Mouse (Mus musculus) heart, embryonic 16.5 days (tissue): ENCODE data around the gene Olfr1537. TPM values are rescaled to one million over a fixed set of nuclear protein-coding genes. Genes with fewer than 3 reads are reported as not detected.

Experiments used
- ATAC-seq: fragments of 200-750 bp; cut with Nextera tagmentation; replicated peaks from 2 replicates; pipeline ENCODE4 v1.8.0; 2017; ENCODE audit warnings: moderate number of reproducible peaks; ENCODE audit not compliant: insufficient read depth, low FRiP score; ENCODE audit errors: extremely low read depth
- H3K27ac ChIP-seq: fragments of 300-500 bp; sonication (generic); 2 replicates; pipeline ENCODE4 v1.5.1; 2014; ENCODE audit warnings: mild to moderate bottlenecking, low read length, control low read depth, moderate library complexity
- H3K27me3 ChIP-seq: fragments of 300-500 bp; sonication (generic); 2 replicates; pipeline ENCODE4 v1.6.1; 2014; ENCODE audit warnings: low read length, mixed read lengths; ENCODE audit not compliant: control insufficient read depth, insufficient read depth
- H3K36me3 ChIP-seq: fragments of 300-500 bp; sonication (generic); 2 replicates; pipeline ENCODE4 v1.6.1; 2014; ENCODE audit not compliant: control insufficient read depth, insufficient read depth
- H3K4me1 ChIP-seq: fragments of 300-500 bp; sonication (generic); 2 replicates; pipeline ENCODE4 v1.6.1; 2014; ENCODE audit warnings: low read length, mixed read lengths; ENCODE audit not compliant: control insufficient read depth, insufficient read depth
- H3K4me2 ChIP-seq: fragments of 300-500 bp; sonication (generic); 2 replicates; pipeline ENCODE4 v1.6.1; 2014; ENCODE audit warnings: low read depth, mild to moderate bottlenecking, control low read depth, low read length
- H3K4me3 ChIP-seq: fragments of 300-500 bp; sonication (generic); 2 replicates; pipeline ENCODE4 v1.5.1; 2014; ENCODE audit warnings: mild to moderate bottlenecking, control low read depth, low read length
- H3K9ac ChIP-seq: fragments of 300-500 bp; sonication (generic); 2 replicates; pipeline ENCODE4 v1.6.1; 2014; ENCODE audit warnings: low read length, control low read depth
- H3K9me3 ChIP-seq: fragments of 300-500 bp; sonication (generic); replicated peaks from 2 replicates; pipeline ENCODE4 v1.6.1; 2016; ENCODE audit warnings: low read length; ENCODE audit not compliant: control insufficient read depth
- WGBS: fragments of 180-500 bp; shearing (Covaris S2); extraction: QIAGEN DNeasy Blood & Tissue Kit; methylation state at CpG from one replicate; pipeline ENCODE4 v1.1.7; 2014; 5-methylcytosine and 5-hydroxymethylcytosine counted together
- polyA plus RNA-seq: library from polyadenylated mRNA; unstranded; fragments of >200 nt; fragmentation: Nextera tagmentation; extraction: Ambion mirVana; gene quantifications from 2 replicates; pipeline ENCODE4 v1.2.1, GENCODE M21; 2015

Olfr1537 gene
- not detected in 2 replicates for polyA plus RNA-seq

DNA sequence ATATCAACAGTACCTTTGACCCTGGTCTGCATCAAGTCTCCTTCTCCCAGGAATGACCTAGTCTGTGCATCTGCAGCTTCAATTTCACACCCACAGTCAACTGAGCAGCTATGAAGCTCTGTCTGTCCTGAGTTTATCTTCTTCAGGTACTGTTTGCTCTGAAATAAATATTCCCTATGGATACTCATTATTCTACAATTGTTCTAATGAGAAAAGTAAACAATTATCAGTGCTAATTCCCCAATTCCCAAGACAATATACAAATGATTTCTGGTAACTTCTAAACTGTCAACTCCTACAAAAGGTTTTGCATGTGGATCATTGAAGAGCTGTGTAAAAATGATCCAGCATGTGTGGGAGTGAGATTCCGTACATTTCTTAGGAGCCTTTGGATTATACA is at the start of gene Olfr1537:
Gene Olfr1537 (minus strand): TSS at position 101 of the 400 bp plus-strand sequence.
- Histone ChIP-seq H3K4me2 (no peak within 1 kb of the TSS), H3K27ac (no peak within 1 kb of the TSS), H3K4me3 (no peak within 1 kb of the TSS), H3K9me3 (no peaks in the 10 kb centered on the region), H3K9ac (no peak within 1 kb of the TSS), H3K4me1 (no peaks in the 10 kb centered on the region), H3K27me3 (no peaks in the 10 kb centered on the region), H3K36me3 (no peaks in the 10 kb centered on the region)
- ATAC-seq, result no peak
- 70% methylated on average over 1 of the region's 1 CpGs for WGBS

GRCm38 (mm10) chr9:39287136-39287535 is 37.3 kb upstream of the Olfr1537 start:
- WGBS, result 62% methylated on average over 2 of the region's 2 CpGs
- no peak for ATAC-seq

DNA sequence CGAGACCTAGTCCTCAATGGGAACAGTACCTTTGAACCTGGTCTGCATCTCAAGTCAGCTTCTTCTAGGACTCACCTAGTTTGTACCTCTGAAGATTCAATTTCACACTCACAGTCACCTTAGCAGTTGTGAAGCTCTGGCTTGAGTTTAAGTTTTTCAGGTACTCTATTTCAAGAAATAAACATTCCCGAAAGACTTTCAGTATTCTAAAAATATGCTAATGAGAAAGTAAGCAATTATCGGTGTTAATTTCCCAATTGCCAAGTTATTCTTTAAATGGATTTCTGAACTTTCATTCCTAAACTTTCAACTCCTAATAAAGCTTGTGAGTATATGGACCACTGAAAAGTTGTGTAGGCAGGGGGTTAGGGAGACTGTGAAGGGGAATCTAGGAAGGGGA is 26.9 kb upstream of the Olfr1537 start, which contains the start of gene Olfr945:
Gene Olfr945 (minus strand): TSS at position 101 of the 400 bp plus-strand sequence.
- ATAC-seq, result no peak

More at GRCm38 (mm10) chr9:39287136-39287535, 37.3 kb upstream of the Olfr1537 start:
- H3K36me3 ChIP-seq, result no peaks in the 10 kb centered on the region
- H3K27ac ChIP-seq, result no peak overlapping the region
- no peak overlapping the region for H3K4me3 ChIP-seq
- no peaks in the 10 kb centered on the region for H3K9me3 ChIP-seq
- H3K9ac ChIP-seq, result no peak overlapping the region
- no peaks in the 10 kb centered on the region for H3K27me3 ChIP-seq
- H3K4me1 ChIP-seq, result no peaks in the 10 kb centered on the region
- H3K4me2 ChIP-seq, result no peak overlapping the region

DNA sequence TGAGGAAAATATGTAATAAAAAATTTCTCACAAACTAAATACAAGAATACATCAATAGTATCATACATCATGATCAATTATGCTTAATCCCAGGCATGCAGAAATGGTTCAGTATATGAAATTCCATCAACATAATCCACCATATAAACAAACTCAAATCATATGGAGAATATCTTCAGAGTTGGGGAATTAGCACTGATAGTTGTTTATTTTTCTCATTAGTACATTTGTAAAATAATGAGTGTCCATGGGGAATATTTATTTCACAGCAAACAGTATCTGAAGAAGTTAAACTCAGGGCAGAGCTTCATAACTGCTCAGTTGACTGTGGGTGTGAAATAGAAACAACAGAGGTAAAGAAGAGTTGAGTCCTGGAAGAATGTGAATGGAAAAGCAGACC is 48.2 kb downstream of the Olfr1537 start, which contains the start of gene Olfr944:
Gene Olfr944 (plus strand): TSS at position 301 of the 400 bp plus-strand sequence.
- Histone ChIP-seq H3K9ac (no peak within 1 kb of the TSS), H3K4me3 (no peak within 1 kb of the TSS), H3K9me3 (no peaks in the 10 kb centered on the region), H3K27me3 (no peaks in the 10 kb centered on the region), H3K36me3 (no peaks in the 10 kb centered on the region), H3K4me1 (no peaks in the 10 kb centered on the region), H3K27ac (no peak within 1 kb of the TSS), H3K4me2 (no peak within 1 kb of the TSS)
- no peak for ATAC-seq

More for the DNA sequence above, 26.9 kb upstream of the Olfr1537 start, which contains the start of gene Olfr945:
- Histone ChIP-seq H3K9me3 (no peaks in the 10 kb centered on the region), H3K4me2 (no peak within 1 kb of the TSS), H3K27ac (no peak within 1 kb of the TSS), H3K9ac (no peak within 1 kb of the TSS), H3K4me1 (no peaks in the 10 kb centered on the region), H3K36me3 (no peaks in the 10 kb centered on the region), H3K4me3 (no peak within 1 kb of the TSS), H3K27me3 (no peaks in the 10 kb centered on the region)
- WGBS, result 80% methylated on average over 3 of the region's 3 CpGs

Other genes with a start within 250 kb of the Olfr1537 start
- gene Olfr146, start 226.6 kb downstream of the Olfr1537 start, polyA plus RNA-seq, result not detected in 2 replicates
- not detected in 2 replicates for gene Olfr937, start 185.0 kb downstream of the Olfr1537 start, polyA plus RNA-seq
- gene Olfr938, start 171.1 kb downstream of the Olfr1537 start, polyA plus RNA-seq, result not detected in 2 replicates
- not detected in 2 replicates for gene Olfr27, start 121.9 kb downstream of the Olfr1537 start, polyA plus RNA-seq
- gene Olfr943, start 83.7 kb downstream of the Olfr1537 start, polyA plus RNA-seq, result not detected in 2 replicates
- not detected in 2 replicates for gene Olfr944, start 48.1 kb downstream of the Olfr1537 start, polyA plus RNA-seq
- not detected in 2 replicates for gene Olfr945, start 26.8 kb upstream of the Olfr1537 start, polyA plus RNA-seq
- gene Olfr948, start 76.1 kb upstream of the Olfr1537 start, polyA plus RNA-seq, result not detected in 2 replicates
- not detected in 2 replicates for gene Olfr951, start 137.4 kb upstream of the Olfr1537 start, polyA plus RNA-seq
- not detected in 2 replicates for gene Olfr952, start 177.2 kb upstream of the Olfr1537 start, polyA plus RNA-seq
- not detected in 2 replicates for gene Olfr954, start 206.7 kb upstream of the Olfr1537 start, polyA plus RNA-seq
- gene Olfr955, start 221.9 kb upstream of the Olfr1537 start, polyA plus RNA-seq, result not detected in 2 replicates
- not detected in 2 replicates for gene Olfr44, start 244.0 kb upstream of the Olfr1537 start, polyA plus RNA-seq